Mouse (Mus musculus) liver, postnatal 0 days (tissue): ENCODE measurements around the gene Vps18. TPM values are rescaled to one million over a fixed set of nuclear protein-coding genes. Genes with fewer than 3 reads are reported as not detected.

ENCODE experiments used
- ATAC-seq: fragments of 200-750 bp; cut with Nextera tagmentation; 2 replicates; pipeline ENCODE4 v1.8.0; 2017; ENCODE audit warnings: mild to moderate bottlenecking, moderate library complexity
- DNase-seq: peaks from one replicate; pipeline ENCODE4 v3.0.0-alpha.2; 2016
- H3K27ac ChIP-seq: fragments of 300-500 bp; sonication (generic); 2 replicates; pipeline ENCODE4 v1.5.1; 2014; ENCODE audit warnings: antibody characterized with exemption, moderate library complexity, mild to moderate bottlenecking, low read depth
- H3K27me3 ChIP-seq: fragments of 300-500 bp; sonication (generic); 2 replicates; pipeline ENCODE4 v1.6.1; 2014; ENCODE audit warnings: low read length, control low read depth, mixed read lengths; ENCODE audit not compliant: insufficient read depth
- H3K36me3 ChIP-seq: fragments of 300-500 bp; sonication (generic); replicated peaks from 2 replicates; pipeline ENCODE4 v1.6.1; 2014; ENCODE audit warnings: mild to moderate bottlenecking, control low read depth, low read length, moderate library complexity, mixed read lengths; ENCODE audit not compliant: insufficient read depth
- H3K4me1 ChIP-seq: fragments of 300-500 bp; sonication (generic); 2 replicates; pipeline ENCODE4 v1.6.1; 2014; ENCODE audit warnings: antibody characterized with exemption, mild to moderate bottlenecking, control low read depth; ENCODE audit not compliant: insufficient read depth
- H3K4me2 ChIP-seq: fragments of 300-500 bp; sonication (generic); 2 replicates; pipeline ENCODE4 v1.6.1; 2014; ENCODE audit warnings: low read depth, mild to moderate bottlenecking, low read length, moderate library complexity, mixed read lengths
- H3K4me3 ChIP-seq: fragments of 300-500 bp; sonication (generic); 2 replicates; pipeline ENCODE4 v1.5.1; 2014; ENCODE audit warnings: low read depth, low read length
- H3K9ac ChIP-seq: fragments of 300-500 bp; sonication (generic); replicated peaks from 2 replicates; pipeline ENCODE4 v1.6.1; 2014; ENCODE audit warnings: mild to moderate bottlenecking, moderate library complexity
- H3K9me3 ChIP-seq: fragments of 300-500 bp; sonication (generic); 2 replicates; pipeline ENCODE4 v1.6.1; 2016; ENCODE audit warnings: mild to moderate bottlenecking, control low read depth, low read length, mixed read lengths
- CTCF ChIP-seq: sonication (generic); IDR thresholded peaks from 2 replicates; pipeline ENCODE4 v1.5.1; 2016; ENCODE audit warnings: antibody characterized with exemption, low read depth
- EP300 ChIP-seq: IDR thresholded peaks from 2 replicates; pipeline ENCODE4 v1.6.1; 2016; ENCODE audit warnings: antibody characterized with exemption, low read depth, mild to moderate bottlenecking
- WGBS: fragments of 180-500 bp; shearing (Covaris S2); extraction: QIAGEN DNeasy Blood & Tissue Kit; methylation state at CpG from one replicate; pipeline ENCODE4 v1.1.7; 2014; ENCODE audit not compliant: insufficient replicate concordance; 5-methylcytosine and 5-hydroxymethylcytosine counted together
- polyA plus RNA-seq: library from polyadenylated mRNA; unstranded; fragments of >200 nt; fragmentation: Nextera tagmentation; extraction: Ambion mirVana; gene quantifications from 2 replicates; pipeline ENCODE4 v1.2.1, GENCODE M21; 2015

The Vps18 gene
- polyA plus RNA-seq, 1 experiment from 2014 or later = 4.7 TPM

GRCm38 (mm10) chr2:119299981-119300818 is 11.7 kb downstream of the Vps18 start:
- H3K4me3 ChIP-seq = peak overlapping the region; percentile 30; the same call in 1 of the 2 replicates

GRCm38 (mm10) chr2:119300819-119301493 is 12.4 kb downstream of the Vps18 start:
- H3K9me3 ChIP-seq = no peaks in the 10 kb centered on the region
- DNase-seq = peak; percentile 41
- H3K36me3 ChIP-seq = peaks cover 16% of the 10 kb centered on the region
- TF ChIP-seq EP300 = 0 out of 2 replicates have a peak, but pooled peaks have one; percentile 1
- TF ChIP-seq CTCF = no peak
- 25% methylated on average over 6 of the region's 7 CpGs for WGBS
- no peaks in the 10 kb centered on the region for H3K27me3 ChIP-seq
- H3K4me1 ChIP-seq = peaks cover 28% of the 10 kb centered on the region
- peak overlapping the region; percentile 44 for H3K9ac ChIP-seq
- peak; percentile 22 for ATAC-seq
- H3K27ac ChIP-seq = peak overlapping the region; percentile 78
- peak overlapping the region; percentile 74 for H3K4me2 ChIP-seq
- H3K4me3 ChIP-seq = peak overlapping the region; percentile 30; the same call in 1 of the 2 replicates

More at GRCm38 (mm10) chr2:119299981-119300818, 11.7 kb downstream of the Vps18 start:
- Histone ChIP-seq H3K27ac (peak overlapping the region; percentile 78), H3K9ac (peak overlapping the region; percentile 44), H3K4me2 (peak overlapping the region; percentile 74), H3K36me3 (peaks cover 20% of the 10 kb centered on the region), H3K4me1 (peaks cover 28% of the 10 kb centered on the region), H3K27me3 (no peaks in the 10 kb centered on the region), H3K9me3 (no peaks in the 10 kb centered on the region)
- 0 out of 2 replicates have a peak, but pooled peaks have one; percentile 33 for TF ChIP-seq EP300
- TF ChIP-seq CTCF = peak; percentile 92
- 2% methylated on average over 15 of the region's 15 CpGs for WGBS
- ATAC-seq (peak; percentile 92), DNase-seq (peak; percentile 95)

GRCm38 (mm10) chr2:119302876-119303275 is 14.3 kb downstream of the Vps18 start:
- Histone ChIP-seq H3K9ac (no peak overlapping the region), H3K4me3 (no peak overlapping the region), H3K27me3 (no peaks in the 10 kb centered on the region), H3K9me3 (no peaks in the 10 kb centered on the region), H3K4me2 (no peak overlapping the region), H3K27ac (no peak overlapping the region), H3K36me3 (peaks cover under 1% of the 10 kb centered on the region), H3K4me1 (peaks cover 25% of the 10 kb centered on the region)
- DNase-seq (no peak), ATAC-seq (no peak)
- 58% methylated on average over 6 of the region's 6 CpGs for WGBS
- TF ChIP-seq EP300 = no peak
- no peak for TF ChIP-seq CTCF

GRCm38 (mm10) chr2:119304391-119304790 is 15.9 kb downstream of the Vps18 start:
- Histone ChIP-seq H3K9ac (no peak overlapping the region), H3K4me2 (no peak overlapping the region), H3K4me1 (peaks cover 22% of the 10 kb centered on the region)

GRCm38 (mm10) chr2:119304798-119305208 is 16.3 kb downstream of the Vps18 start:
- peak overlapping the region; percentile 49; the same call in 1 of the 2 replicates for H3K27ac ChIP-seq

More at GRCm38 (mm10) chr2:119304391-119304790, 15.9 kb downstream of the Vps18 start:
- WGBS = 34% methylated on average over 3 of the region's 3 CpGs
- no peak for TF ChIP-seq CTCF
- no peak for TF ChIP-seq EP300
- no peaks in the 10 kb centered on the region for H3K36me3 ChIP-seq
- DNase-seq = no peak
- H3K27ac ChIP-seq = no peak overlapping the region
- H3K9me3 ChIP-seq = no peaks in the 10 kb centered on the region
- no peak overlapping the region for H3K4me3 ChIP-seq
- H3K27me3 ChIP-seq = no peaks in the 10 kb centered on the region
- ATAC-seq = peak; percentile 1; the same call in 1 of the 2 replicates

GRCm38 (mm10) chr2:119311544-119311943 is 23.0 kb downstream of the Vps18 start:
- Histone ChIP-seq H3K9ac (no peak overlapping the region), H3K27ac (0 out of 2 replicates have a peak overlapping the region, but pooled peaks have one; percentile 41), H3K36me3 (no peaks in the 10 kb centered on the region), H3K9me3 (peaks cover 4% of the 10 kb centered on the region; the same call in 1 of the 2 replicates), H3K27me3 (no peaks in the 10 kb centered on the region), H3K4me1 (peaks cover 3% of the 10 kb centered on the region; the same call in 1 of the 2 replicates), H3K4me3 (no peak overlapping the region), H3K4me2 (no peak overlapping the region)
- ATAC-seq (peak; percentile 56), DNase-seq (peak; percentile 38)
- WGBS = 56% methylated on average over 12 of the region's 12 CpGs
- TF ChIP-seq EP300 (no peak), CTCF (no peak)

More at GRCm38 (mm10) chr2:119304798-119305208, 16.3 kb downstream of the Vps18 start:
- DNase-seq (no peak), ATAC-seq (no peak)
- WGBS = 42% methylated on average over 3 of the region's 3 CpGs
- H3K27me3 ChIP-seq = no peaks in the 10 kb centered on the region
- no peaks in the 10 kb centered on the region for H3K36me3 ChIP-seq
- no peaks in the 10 kb centered on the region for H3K9me3 ChIP-seq
- no peak for TF ChIP-seq EP300
- no peak for TF ChIP-seq CTCF
- H3K9ac ChIP-seq = no peak overlapping the region
- no peak overlapping the region for H3K4me3 ChIP-seq
- no peak overlapping the region for H3K4me2 ChIP-seq
- peaks cover 20% of the 10 kb centered on the region for H3K4me1 ChIP-seq
